Mouse (Mus musculus): ENCODE measurements around the gene C1s2. TPM values are rescaled to one million over a fixed set of nuclear protein-coding genes. Genes with fewer than 3 reads are reported as not detected.

The C1s2 gene
- total and polyA plus RNA-seq, 3 experiments, result 0.08 to 0.19 (median 0.08) TPM

DNA sequence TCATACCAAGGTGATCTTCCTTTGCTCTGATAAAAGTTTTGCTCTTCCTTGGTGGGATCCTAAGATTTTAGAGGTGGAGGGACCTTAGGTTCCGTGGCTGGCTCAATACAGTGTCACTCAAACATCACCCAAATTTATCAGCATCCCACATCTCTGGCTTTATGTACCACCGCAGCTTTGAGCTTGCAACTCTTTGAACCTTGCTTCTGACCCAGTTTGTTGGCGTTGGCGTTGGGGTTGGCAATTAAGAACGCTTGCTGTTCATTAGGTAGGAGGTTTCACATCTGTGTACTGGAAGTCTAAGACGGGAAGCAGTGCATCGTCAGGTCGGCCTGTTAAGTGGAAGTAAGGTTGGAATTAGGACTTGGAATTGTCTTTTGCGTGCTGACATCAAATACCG, 29.1 kb upstream of the C1s2 start:
- Histone ChIP-seq H3K9ac (ENCODE audit: insufficient read depth, low read depth) (no peak overlapping the region), H3K27ac (ENCODE audit: insufficient read depth, low read depth) (no peak overlapping the region), H3K4me1 (ENCODE audit: control insufficient read depth in 1 of 2, insufficient read depth in 2 of 2) (peaks cover 7 to 46% of the 10 kb centered on the region in 2 experiments), H3K79me2 (replicated peaks; ENCODE audit: control insufficient read depth, extremely low read depth, insufficient read depth, poor library complexity, severe bottlenecking) (peaks cover 13% of the 10 kb centered on the region; the same call in 1 of the 2 replicates), H3K4me3 (replicated peaks in 1 of 3; ENCODE audit: low read depth in 2 of 3, low read length in 2 of 3, poor library complexity in 1 of 3) (no peak overlapping the region), H3K27me3 (replicated peaks) (no peaks in the 10 kb centered on the region), H3K36me3 (replicated peaks in 1 of 2; ENCODE audit: control insufficient read depth in 1 of 2, insufficient read depth in 1 of 2, low read length in 1 of 2) (peaks cover 9 to 44% of the 10 kb centered on the region in 2 experiments), H3K4me2 (ENCODE audit: insufficient read depth, low read depth, poor library complexity, severe bottlenecking) (no peak overlapping the region), H3K9me3 (replicated peaks; ENCODE audit: low read length) (no peaks in the 10 kb centered on the region)
- no peak for DNase-seq (ENCODE audit: extremely low read depth)
- dilution Hi-C loops (cut with MboI; ENCODE audit: extremely low pct_ligation_motif_present, extremely low pct_unique_long_range_greater_than_20kb, low sequenced_read_pairs) (no loop called here), in situ Hi-C loops (cut with MboI; ENCODE audit: low pct_ligation_motif_present, low pct_unique_long_range_greater_than_20kb, low sequenced_read_pairs) (no loop called here)
- no peak for TF ChIP-seq JUN (IDR thresholded peaks at IDR 0.05; ENCODE audit: insufficient read depth, low read depth, low read length)
- TF ChIP-seq UBTF (IDR thresholded peaks at IDR 0.05; ENCODE audit: low read depth, low read length), result no peak
- no peak for TF ChIP-seq NELFE (IDR thresholded peaks at IDR 0.05; ENCODE audit: low read depth, low read length)

DNA sequence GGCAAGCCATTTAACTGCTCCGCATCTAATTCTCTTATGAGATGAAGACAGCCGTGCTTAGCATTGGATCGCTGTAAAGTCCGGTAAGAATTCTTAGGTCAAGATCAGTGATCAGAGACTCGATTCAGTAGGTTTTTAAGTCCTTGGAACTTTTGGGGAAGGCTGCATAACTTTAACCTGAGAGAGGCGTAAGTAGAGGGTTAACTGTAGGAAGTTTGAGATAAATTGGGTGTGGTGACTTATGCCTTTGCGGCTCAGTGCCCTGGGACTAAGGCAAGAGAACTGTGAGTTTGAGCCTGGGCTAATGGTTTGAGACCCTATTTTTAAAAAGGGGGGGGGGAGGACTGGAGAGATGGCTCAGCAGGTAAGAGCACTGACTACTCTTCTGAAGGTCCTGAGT, 28.4 kb upstream of the C1s2 start:
- H3K4me3 ChIP-seq (replicated peaks in 1 of 3; ENCODE audit: low read depth in 2 of 3, low read length in 2 of 3, poor library complexity in 1 of 3), result peak overlapping the region in 2 of 3 experiments; percentile 66 to 92
- H3K9me3 ChIP-seq (replicated peaks; ENCODE audit: low read length), result no peaks in the 10 kb centered on the region
- H3K4me2 ChIP-seq (ENCODE audit: insufficient read depth, low read depth, poor library complexity, severe bottlenecking), result peak overlapping the region; percentile 87
- peaks cover 9 to 39% of the 10 kb centered on the region in 2 experiments for H3K36me3 ChIP-seq (replicated peaks in 1 of 2; ENCODE audit: control insufficient read depth in 1 of 2, insufficient read depth in 1 of 2, low read length in 1 of 2)
- in situ Hi-C loops (cut with MboI; ENCODE audit: low pct_ligation_motif_present, low pct_unique_long_range_greater_than_20kb, low sequenced_read_pairs), result no loop called here
- dilution Hi-C loops (cut with MboI; ENCODE audit: extremely low pct_ligation_motif_present, extremely low pct_unique_long_range_greater_than_20kb, low sequenced_read_pairs), result no loop called here
- TF ChIP-seq MAZ (IDR thresholded peaks at IDR 0.05; ENCODE audit: low read depth, low read length) (no peak), IRF4 (IDR thresholded peaks at IDR 0.05; ENCODE audit: low read depth, low read length) (no peak), SIN3A (IDR thresholded peaks at IDR 0.05; ENCODE audit: low read length) (no peak), MYC (IDR thresholded peaks at IDR 0.05; ENCODE audit: low read depth, low read length) (no peak), ZMIZ1 (IDR thresholded peaks at IDR 0.05; ENCODE audit: low read depth, low read length) (no peak), JUN (IDR thresholded peaks at IDR 0.05; ENCODE audit: insufficient read depth, low read depth, low read length) (no peak), RAD21 (IDR thresholded peaks at IDR 0.05; ENCODE audit: low read depth, low read length) (no peak), GABPA (IDR thresholded peaks at IDR 0.05; ENCODE audit: insufficient replicate concordance, low read depth, low read length) (no peak), NELFE (IDR thresholded peaks at IDR 0.05; ENCODE audit: low read depth, low read length) (no peak), PAX5 (IDR thresholded peaks at IDR 0.05; ENCODE audit: low read length) (no peak), MXI1 (IDR thresholded peaks at IDR 0.05; ENCODE audit: low read depth, low read length) (no peak), CHD2 (IDR thresholded peaks at IDR 0.05; ENCODE audit: low read length) (no peak), ELF1 (IDR thresholded peaks at IDR 0.05; ENCODE audit: low read depth, low read length) (no peak), MAFK (IDR thresholded peaks at IDR 0.05; ENCODE audit: insufficient replicate concordance, low read length) (no peak), HCFC1 (IDR thresholded peaks at IDR 0.05; ENCODE audit: low read depth, low read length) (no peak), NRF1 (IDR thresholded peaks at IDR 0.05; ENCODE audit: low read depth, low read length) (no peak), ZNF384 (IDR thresholded peaks at IDR 0.05; ENCODE audit: low read depth, low read length) (no peak), ETS1 (conservative IDR thresholded peaks at IDR 0.05; ENCODE audit: low read depth, low read length) (no peak)
- no peaks in the 10 kb centered on the region for H3K27me3 ChIP-seq (replicated peaks)
- H3K4me1 ChIP-seq (ENCODE audit: control insufficient read depth in 1 of 2, insufficient read depth in 2 of 2), result peaks cover 7 to 46% of the 10 kb centered on the region in 2 experiments
- no peak for DNase-seq (ENCODE audit: extremely low read depth)
- peak overlapping the region; percentile 52; the same call in 1 of the 2 replicates for H3K9ac ChIP-seq (ENCODE audit: insufficient read depth, low read depth)
- H3K27ac ChIP-seq (ENCODE audit: insufficient read depth, low read depth), result no peak overlapping the region
- H3K79me2 ChIP-seq (replicated peaks; ENCODE audit: control insufficient read depth, extremely low read depth, insufficient read depth, poor library complexity, severe bottlenecking), result peaks cover 13% of the 10 kb centered on the region; the same call in 1 of the 2 replicates
